7 mouse cellular contexts compared by ENCODE assay signal in genomic region chr5:123930508-123930989, GRCm38 (mm10). TPM values are rescaled to one million over a fixed set of nuclear protein-coding genes. Genes with fewer than 3 reads are reported as not detected.
A peak's percentile ranks its signal among the peaks of the same experiment; 100 is the strongest.
DNase-seq lines count a peak whose midpoint lies in the region; ATAC-seq and TF ChIP-seq lines count a peak whose summit lies in the region.

Ccdc62 (plus strand) TSS chr5:123930679.

- TF ChIP-seq POLR2A in small intestine, adult 2 months (IDR thresholded peaks at IDR 0.05; ENCODE audit: low read depth, low read length) = peak; percentile 96

- no peaks in the 10 kb centered on the region for H3K27me3 ChIP-seq in intestine, postnatal 0 days (replicated peaks; ENCODE audit: control insufficient read depth, insufficient read depth, low read length)
- H3K27me3 ChIP-seq in midbrain, embryonic 12.5 days = peaks cover 2% of the 10 kb centered on the region; the same call in 1 of the 2 replicates
- H3K27me3 ChIP-seq in small intestine, adult 2 months (ENCODE audit: control insufficient read depth, insufficient read depth, low read length) = no peaks in the 10 kb centered on the region

- TF ChIP-seq CTCF in intestine, postnatal 0 days (IDR thresholded peaks at IDR 0.05; ENCODE audit: low read depth) = no peak
- no peak for TF ChIP-seq CTCF in small intestine, adult 2 months (IDR thresholded peaks at IDR 0.05; ENCODE audit: extremely low read depth, insufficient read length, insufficient replicate concordance, low read depth, low read length)

- H3K9me3 ChIP-seq in intestine, postnatal 0 days (ENCODE audit: control insufficient read depth) = no peaks in the 10 kb centered on the region
- H3K9me3 ChIP-seq in midbrain, embryonic 12.5 days = no peaks in the 10 kb centered on the region

- H3K4me2 ChIP-seq in intestine, postnatal 0 days (replicated peaks; ENCODE audit: low read depth) = peak within 1 kb of the TSS; percentile 73
- H3K4me2 ChIP-seq in midbrain, embryonic 12.5 days (replicated peaks) = peak within 1 kb of the TSS; percentile 78

- peak; percentile 86 for DNase-seq in adrenal gland, adult 8-10 months
- peak; percentile 91 for DNase-seq in embryo, embryonic 9.5 days (ENCODE audit: extremely low spot score)
- peak; percentile 46 for DNase-seq in gonadal fat pad, adult 2 months (ENCODE audit: low read depth)
- peak; percentile 96 for DNase-seq in left cerebral cortex, postnatal 4 days

- peaks cover 3% of the 10 kb centered on the region; the same call in 1 of the 2 replicates for H3K4me1 ChIP-seq in intestine, postnatal 0 days (replicated peaks; ENCODE audit: control insufficient read depth, insufficient read depth, low read length)
- peaks cover 4% of the 10 kb centered on the region for H3K4me1 ChIP-seq in midbrain, embryonic 12.5 days
- H3K4me1 ChIP-seq in small intestine, adult 2 months (ENCODE audit: control insufficient read depth, insufficient read depth, insufficient read length, low read length) = peaks cover 3% of the 10 kb centered on the region; the same call in 1 of the 2 replicates

- peak within 1 kb of the TSS; percentile 65 for H3K4me3 ChIP-seq in intestine, postnatal 0 days (ENCODE audit: low read depth, low read length)
- H3K4me3 ChIP-seq in midbrain, embryonic 12.5 days = peak within 1 kb of the TSS; percentile 83
- H3K4me3 ChIP-seq in small intestine, adult 2 months (ENCODE audit: low read depth, low read length) = peak within 1 kb of the TSS; percentile 89

- H3K27ac ChIP-seq in intestine, postnatal 0 days (ENCODE audit: low read depth, low read length) = peak within 1 kb of the TSS; percentile 90
- H3K27ac ChIP-seq in midbrain, embryonic 12.5 days (replicated peaks) = peak within 1 kb of the TSS; percentile 88
- H3K27ac ChIP-seq in small intestine, adult 2 months (ENCODE audit: insufficient read depth, low read depth, low read length) = peak within 1 kb of the TSS; percentile 91

- intact Hi-C loops in left cerebral cortex, postnatal 4 days (cut with DNase I) = no loop called here

- peak; percentile 96 for ATAC-seq in intestine, postnatal 0 days
- ATAC-seq in midbrain, embryonic 12.5 days (ENCODE audit: low FRiP score, low read depth) = peak; percentile 95

- WGBS in intestine, postnatal 0 days = under 1% methylated on average over 56 of the region's 56 CpGs
- WGBS in midbrain, embryonic 12.5 days = under 1% methylated on average over 56 of the region's 56 CpGs
- under 1% methylated on average over 56 of the region's 56 CpGs for WGBS in small intestine, adult 2 months

- H3K9ac ChIP-seq in intestine, postnatal 0 days (ENCODE audit: low read depth, low read length) = peak within 1 kb of the TSS; percentile 86
- H3K9ac ChIP-seq in midbrain, embryonic 12.5 days (replicated peaks) = peak within 1 kb of the TSS; percentile 94

- peaks cover 27% of the 10 kb centered on the region for H3K36me3 ChIP-seq in intestine, postnatal 0 days (ENCODE audit: control insufficient read depth, insufficient read depth)
- peaks cover 32% of the 10 kb centered on the region for H3K36me3 ChIP-seq in midbrain, embryonic 12.5 days
- peaks cover 14% of the 10 kb centered on the region for H3K36me3 ChIP-seq in small intestine, adult 2 months (ENCODE audit: control insufficient read depth, insufficient read depth, low read length)

RNA-seq across cellular contexts. Expression of gene Ccdc62, which starts in this region (rescaled TPM):
- 1 to 10 TPM; 2.0 to 9.8 (median 6.1) TPM for total RNA-seq in adrenal gland, adult 8-10 months (2022)
- polyA plus RNA-seq in gonadal fat pad, adult 2 months (2012; rRNA removed) = 6.1 and 8.7 TPM in 2 replicates
- 3.8 and 4.0 TPM in 2 replicates for polyA plus RNA-seq in intestine, postnatal 0 days (2015; fragmentation: Nextera tagmentation; extraction: Ambion mirVana)
- total RNA-seq in left cerebral cortex, postnatal 4 days (2021) = 1 to 10 TPM; 1.9 to 4.8 TPM
- 4.9 and 6.1 TPM in 2 replicates for polyA plus RNA-seq in midbrain, embryonic 12.5 days (2016; fragmentation: Nextera tagmentation; extraction: Ambion mirVana)
- 0.53 and 1.9 TPM in 2 replicates for polyA plus RNA-seq in small intestine, adult 2 months (2012; rRNA removed)

Comparison
In these comparisons a context has a peak if more than half of its experiments do, and no peak if none do; other contexts are left out.
1. Peak in every context shown above with its lines: DNase-seq, ATAC-seq, H3K4me3 ChIP-seq and H3K27ac ChIP-seq.
2. DNase-seq: peak in every context shown above with its lines; median percentile 96 in left cerebral cortex, postnatal 4 days; 91 in embryo, embryonic 9.5 days; 86 in adrenal gland, adult 8-10 months; 46 in gonadal fat pad, adult 2 months.